Mouse (Mus musculus) neural tube, embryonic 14.5 days (tissue): ENCODE measurements around the gene Pate3. TPM values are rescaled to one million over a fixed set of nuclear protein-coding genes. Genes with fewer than 3 reads are reported as not detected.

Experiments used
- polyA plus RNA-seq: library from polyadenylated mRNA; unstranded; fragments of >200 nt; fragmentation: Nextera tagmentation; extraction: Ambion mirVana; gene quantifications from 2 replicates; pipeline ENCODE4 v1.2.1, GENCODE M21; 2014

Gene Pate3
- polyA plus RNA-seq, 1 experiment from 2014 or later = not detected

Other genes starting within 250 kb of the Pate3 start
- 3.4 and 4.6 TPM in 2 replicates for gene Cdon, start 227.1 kb downstream of the Pate3 start, polyA plus RNA-seq
- not detected in 2 replicates for gene Gm1113, start 129.9 kb downstream of the Pate3 start, polyA plus RNA-seq
- gene Ddx25, start 89.7 kb downstream of the Pate3 start, polyA plus RNA-seq = 29.8 and 34.3 TPM in 2 replicates
- gene Pus3, start 89.6 kb downstream of the Pate3 start, polyA plus RNA-seq = 16.2 and 18.2 TPM in 2 replicates
- gene Pate2, start 77.9 kb downstream of the Pate3 start, polyA plus RNA-seq = 0.48 and 1.0 TPM in 2 replicates
- gene Hyls1, start 77.8 kb downstream of the Pate3 start, polyA plus RNA-seq = 17.1 and 19.1 TPM in 2 replicates
- gene Pate4, start 36.3 kb downstream of the Pate3 start, polyA plus RNA-seq = not detected in 2 replicates
- gene Pate1, start 39.2 kb upstream of the Pate3 start, polyA plus RNA-seq = 0.24 TPM in 1 of 2 replicates, not detected in the other
- not detected in 2 replicates for gene Gm17677, start 92.8 kb upstream of the Pate3 start, polyA plus RNA-seq
- gene Gm17727, start 129.9 kb upstream of the Pate3 start, polyA plus RNA-seq = not detected in 2 replicates
- gene Gm27235, start 141.9 kb upstream of the Pate3 start, polyA plus RNA-seq = not detected in 2 replicates
- not detected in 2 replicates for gene D730048I06Rik, start 141.9 kb upstream of the Pate3 start, polyA plus RNA-seq
- gene 9230110F15Rik, start 195.9 kb upstream of the Pate3 start, polyA plus RNA-seq = not detected in 2 replicates